Mouse (Mus musculus) ES-CJ7 (cell line): ENCODE results near the gene Uox.

ENCODE experiments used
- DNase-seq: peaks from one replicate; pipeline ENCODE4 v3.0.0; 2011; ENCODE audit warnings: low read depth, low spot score

Gene Uox

GRCm38 (mm10) chr3:146583908-146584307 lies 13.7 kb downstream of the Uox start:
- no peak for DNase-seq

- DNase-seq = peak; percentile 31
These were observed 16.4 kb downstream of the Uox start for GRCm38 (mm10) chr3:146586616-146587015.

- no peak for DNase-seq
These were observed 19.3 kb downstream of the Uox start for GRCm38 (mm10) chr3:146589523-146589922.

- DNase-seq = no peak
These were observed 20.9 kb downstream of the Uox start for GRCm38 (mm10) chr3:146591159-146591558.

GRCm38 (mm10) chr3:146591601-146592000 lies 21.4 kb downstream of the Uox start:
- DNase-seq = no peak

GRCm38 (mm10) chr3:146595440-146595839 lies 25.2 kb downstream of the Uox start:
- DNase-seq = no peak

GRCm38 (mm10) chr3:146596387-146596786 lies 26.2 kb downstream of the Uox start:
- no peak for DNase-seq

GRCm38 (mm10) chr3:146596864-146597263 lies 26.6 kb downstream of the Uox start:
- no peak for DNase-seq

GRCm38 (mm10) chr3:146598411-146598810 lies 28.2 kb downstream of the Uox start:
- DNase-seq = no peak

GRCm38 (mm10) chr3:146599198-146599900 lies 29.1 kb downstream of the Uox start:
- no peak for DNase-seq

- no peak for DNase-seq
These were observed 31.0 kb downstream of the Uox start for GRCm38 (mm10) chr3:146601205-146601604.

GRCm38 (mm10) chr3:146602531-146602930 lies 32.3 kb downstream of the Uox start:
- DNase-seq = no peak

GRCm38 (mm10) chr3:146604647-146605046 lies 34.4 kb downstream of the Uox start:
- DNase-seq = no peak

GRCm38 (mm10) chr3:146607368-146607767 lies 37.1 kb downstream of the Uox start:
- DNase-seq = no peak

- DNase-seq = no peak
These were observed 40.1 kb downstream of the Uox start for GRCm38 (mm10) chr3:146610322-146610721.

GRCm38 (mm10) chr3:146611261-146611660 lies 41.0 kb downstream of the Uox start:
- DNase-seq = peak; percentile 67

- DNase-seq = no peak
These were observed 41.6 kb downstream of the Uox start for GRCm38 (mm10) chr3:146611821-146612220.

GRCm38 (mm10) chr3:146615496-146615895 lies 45.3 kb downstream of the Uox start, which contains the start of gene Dnase2b:
Gene Dnase2b, minus strand, starts transcription at chr3:146615596.
- DNase-seq = no peak

GRCm38 (mm10) chr3:146616533-146617283 lies 46.5 kb downstream of the Uox start:
- DNase-seq = no peak

- no peak for DNase-seq
These were observed 47.7 kb downstream of the Uox start for GRCm38 (mm10) chr3:146617946-146618345.

- no peak for DNase-seq
These were observed 48.1 kb downstream of the Uox start for GRCm38 (mm10) chr3:146618357-146618756.

- DNase-seq = no peak
These were observed 49.9 kb downstream of the Uox start for GRCm38 (mm10) chr3:146620101-146620500.
